Mouse (Mus musculus) MEL (cell line): ENCODE measurements around the gene AB124611. TPM values are rescaled to one million over a fixed set of nuclear protein-coding genes. Genes with fewer than 3 reads are reported as not detected.
"Not testable (repeated sequence)": the region's sequence is repeated elsewhere in the genome, so short reads cannot be mapped to it uniquely, and the experiment has no call there.

Source experiments
- DNase-seq: peaks from one replicate; pipeline ENCODE4 v3.0.0; 2011; ENCODE audit warnings: low read depth, low spot score
- H3K27ac ChIP-seq: 2 replicates; pipeline ENCODE4 v1.5.1; 2012; ENCODE audit warnings: low read depth, mild to moderate bottlenecking, control low read depth, low read length, moderate library complexity; ENCODE audit not compliant: control insufficient read depth
- H3K27me3 ChIP-seq, 2 experiments: fragments of 150-350 bp in 1 of 2; sonication (generic) in 1 of 2; 2 replicates each; pipeline ENCODE4 v1.6.1; 2012; ENCODE audit warnings: low read length in 2 of 2, mild to moderate bottlenecking in 2 of 2, improper control_type of control experiment in 1 of 2, moderate library complexity in 1 of 2; ENCODE audit not compliant: insufficient read depth in 2 of 2, control insufficient read depth in 1 of 2
- H3K36me3 ChIP-seq, 2 experiments: 2 replicates each; pipeline ENCODE4 v1.6.1; 2012 to 2014; ENCODE audit warnings: low read length in 2 of 2, improper control_type of control experiment in 1 of 2, inconsistent platforms in 1 of 2, mild to moderate bottlenecking in 1 of 2; ENCODE audit not compliant: insufficient read depth in 2 of 2, control insufficient read depth in 1 of 2
- H3K4me1 ChIP-seq, 2 experiments: fragments of 150-350 bp in 1 of 2; sonication (generic) in 1 of 2; 2 replicates each; pipeline ENCODE4 v1.6.1; 2012; ENCODE audit warnings: low read length in 2 of 2, improper control_type of control experiment in 1 of 2, mild to moderate bottlenecking in 1 of 2; ENCODE audit not compliant: insufficient read depth in 2 of 2, control insufficient read depth in 1 of 2
- H3K4me3 ChIP-seq, 2 experiments: fragments of 150-350 bp in 1 of 2; sonication (generic) in 1 of 2; 2 replicates each; pipeline ENCODE4 v1.5.1; 2012; ENCODE audit warnings: low read depth in 2 of 2, low read length in 2 of 2, mild to moderate bottlenecking in 2 of 2, moderate library complexity in 2 of 2, control low read depth in 1 of 2, improper control_type of control experiment in 1 of 2; ENCODE audit not compliant: control insufficient read depth in 1 of 2, insufficient read depth in 1 of 2
- H3K79me2 ChIP-seq: 2 replicates; pipeline ENCODE4 v1.6.1; 2012; ENCODE audit warnings: mild to moderate bottlenecking, low read length, moderate library complexity; ENCODE audit not compliant: control insufficient read depth, poor library complexity, insufficient read depth
- H3K9ac ChIP-seq: 2 replicates; pipeline ENCODE4 v1.6.1; 2012; ENCODE audit warnings: low read depth, mild to moderate bottlenecking, control low read depth, low read length, moderate library complexity; ENCODE audit not compliant: control insufficient read depth, poor library complexity, severe bottlenecking
- H3K9me3 ChIP-seq: fragments of 150-350 bp; sonication (generic); replicated peaks from 2 replicates; pipeline ENCODE4 v1.6.1; 2012; ENCODE audit warnings: mild to moderate bottlenecking, low read length, improper control_type of control experiment, moderate library complexity; ENCODE audit not compliant: insufficient read depth
- CHD1 ChIP-seq: IDR thresholded peaks from 2 replicates; pipeline ENCODE4 v1.6.1; 2012; ENCODE audit warnings: low read depth, mild to moderate bottlenecking, inconsistent platforms, low read length, improper control_type of control experiment
- CHD2 ChIP-seq: IDR thresholded peaks from 2 replicates; pipeline ENCODE4 v1.6.1; 2011; ENCODE audit warnings: low read length, improper control_type of control experiment
- CTCF ChIP-seq, 3 experiments: IDR thresholded peaks in 2 of 3; conservative IDR thresholded peaks in 1 of 3; 2 replicates each; pipeline ENCODE4 v1.5.1; 2011 to 2012; ENCODE audit warnings: low read length in 3 of 3, low read depth in 2 of 3, mild to moderate bottlenecking in 2 of 3, improper control_type of control experiment in 1 of 3, inconsistent platforms in 1 of 3, mixed read lengths in 1 of 3, moderate library complexity in 1 of 3; ENCODE audit not compliant: control insufficient read depth in 1 of 3, insufficient read depth in 1 of 3, poor library complexity in 1 of 3, severe bottlenecking in 1 of 3
- E2F4 ChIP-seq: IDR thresholded peaks from 2 replicates; pipeline ENCODE4 v1.6.1; 2011; ENCODE audit warnings: low read depth, low read length, improper control_type of control experiment, borderline replicate concordance
- ELF1 ChIP-seq: IDR thresholded peaks from 2 replicates; pipeline ENCODE4 v1.6.1; 2014; ENCODE audit warnings: low read depth, mild to moderate bottlenecking, inconsistent platforms, low read length, improper control_type of control experiment, moderate library complexity
- ETS1 ChIP-seq: IDR thresholded peaks from 2 replicates; pipeline ENCODE4 v1.6.1; 2012; ENCODE audit warnings: low read depth, mild to moderate bottlenecking, inconsistent platforms, low read length, improper control_type of control experiment, moderate library complexity
- GABPA ChIP-seq: IDR thresholded peaks from 2 replicates; pipeline ENCODE4 v1.6.1; 2012; ENCODE audit warnings: low read depth, mild to moderate bottlenecking, inconsistent platforms, low read length, improper control_type of control experiment, moderate library complexity
- HCFC1 ChIP-seq: IDR thresholded peaks from 2 replicates; pipeline ENCODE4 v1.6.1; 2012; ENCODE audit warnings: low read depth, mild to moderate bottlenecking, inconsistent platforms, low read length, improper control_type of control experiment, moderate library complexity
- KAT2A ChIP-seq: conservative IDR thresholded peaks from 2 replicates; pipeline ENCODE4 v1.6.1; 2012; ENCODE audit warnings: low read depth, low read length, improper control_type of control experiment, inconsistent platforms
- MAFK ChIP-seq: IDR thresholded peaks from 2 replicates; pipeline ENCODE4 v1.6.1; 2011; ENCODE audit warnings: low read depth, mild to moderate bottlenecking, low read length, improper control_type of control experiment, borderline replicate concordance
- MAX ChIP-seq: IDR thresholded peaks from 2 replicates; pipeline ENCODE4 v1.6.1; 2011; ENCODE audit warnings: low read length, improper control_type of control experiment
- MAZ ChIP-seq: IDR thresholded peaks from 2 replicates; pipeline ENCODE4 v1.6.1; 2012; ENCODE audit warnings: low read depth, mild to moderate bottlenecking, inconsistent platforms, low read length, improper control_type of control experiment
- MEF2A ChIP-seq: IDR thresholded peaks from 2 replicates; pipeline ENCODE4 v1.6.1; 2014; ENCODE audit warnings: low read depth, mild to moderate bottlenecking, inconsistent platforms, low read length, improper control_type of control experiment; ENCODE audit not compliant: poor library complexity, insufficient replicate concordance, severe bottlenecking; ENCODE audit errors: extremely low read depth
- MYB ChIP-seq: IDR thresholded peaks from 2 replicates; pipeline ENCODE4 v1.6.1; 2011; ENCODE audit warnings: mild to moderate bottlenecking, low read depth, low read length, improper control_type of control experiment
- MYC ChIP-seq: IDR thresholded peaks from 2 replicates; pipeline ENCODE4 v1.6.1; 2011; ENCODE audit warnings: low read depth, mild to moderate bottlenecking, low read length, improper control_type of control experiment, moderate library complexity
- NELFE ChIP-seq: IDR thresholded peaks from 2 replicates; pipeline ENCODE4 v1.6.1; 2011; ENCODE audit warnings: low read depth, low read length, improper control_type of control experiment
- POLR2A ChIP-seq, 2 experiments: IDR thresholded peaks; 2 replicates each; pipeline ENCODE4 v1.6.1; 2011 to 2012; ENCODE audit warnings: low read length in 2 of 2, mild to moderate bottlenecking in 2 of 2, control low read depth in 1 of 2, improper control_type of control experiment in 1 of 2, low read depth in 1 of 2, moderate library complexity in 1 of 2; ENCODE audit not compliant: control insufficient read depth in 1 of 2, insufficient read depth in 1 of 2, poor library complexity in 1 of 2
- POLR2AphosphoS2 ChIP-seq: IDR thresholded peaks from 2 replicates; pipeline ENCODE4 v1.6.1; 2011; ENCODE audit warnings: low read length, improper control_type of control experiment
- POLR2AphosphoS5 ChIP-seq: IDR thresholded peaks from 2 replicates; pipeline ENCODE4 v1.6.1; 2012; ENCODE audit warnings: low read depth, borderline replicate concordance, mild to moderate bottlenecking, inconsistent platforms, low read length, moderate library complexity, mixed read lengths
- RAD21 ChIP-seq: IDR thresholded peaks from 2 replicates; pipeline ENCODE4 v1.6.1; 2011; ENCODE audit warnings: mild to moderate bottlenecking, low read depth, low read length, improper control_type of control experiment
- SIN3A ChIP-seq: IDR thresholded peaks from 2 replicates; pipeline ENCODE4 v1.6.1; 2012; ENCODE audit warnings: low read length, improper control_type of control experiment, inconsistent platforms
- SMC3 ChIP-seq: IDR thresholded peaks from 2 replicates; pipeline ENCODE4 v1.6.1; 2011; ENCODE audit warnings: low read depth, low read length, improper control_type of control experiment
- TAL1 ChIP-seq: IDR thresholded peaks from 2 replicates; pipeline ENCODE4 v1.6.1; 2012; ENCODE audit warnings: mild to moderate bottlenecking, inconsistent platforms, low read length, moderate library complexity, mixed read lengths
- TCF12 ChIP-seq: IDR thresholded peaks from 2 replicates; pipeline ENCODE4 v1.6.1; 2014; ENCODE audit warnings: low read depth, mild to moderate bottlenecking, inconsistent platforms, low read length, improper control_type of control experiment, moderate library complexity
- UBTF ChIP-seq: IDR thresholded peaks from 2 replicates; pipeline ENCODE4 v1.6.1; 2012; ENCODE audit warnings: low read depth, mild to moderate bottlenecking, inconsistent platforms, low read length, improper control_type of control experiment, moderate library complexity, borderline replicate concordance; ENCODE audit not compliant: insufficient read depth
- USF2 ChIP-seq, 2 experiments: IDR thresholded peaks; 2 replicates each; pipeline ENCODE4 v1.6.1; 2011 to 2012; ENCODE audit warnings: improper control_type of control experiment in 2 of 2, low read length in 2 of 2, borderline replicate concordance in 1 of 2, inconsistent platforms in 1 of 2, low read depth in 1 of 2, mild to moderate bottlenecking in 1 of 2; ENCODE audit not compliant: insufficient read depth in 1 of 2
- ZC3H11A ChIP-seq: IDR thresholded peaks from 2 replicates; pipeline ENCODE4 v1.6.1; 2012; ENCODE audit warnings: low read depth, mild to moderate bottlenecking, inconsistent platforms, low read length, improper control_type of control experiment
- ZKSCAN1 ChIP-seq: IDR thresholded peaks from 2 replicates; pipeline ENCODE4 v1.6.1; 2012; ENCODE audit warnings: low read depth, mild to moderate bottlenecking, inconsistent platforms, low read length, improper control_type of control experiment, moderate library complexity
- ZMIZ1 ChIP-seq: IDR thresholded peaks from 2 replicates; pipeline ENCODE4 v1.6.1; 2012; ENCODE audit warnings: low read depth, mild to moderate bottlenecking, inconsistent platforms, low read length, improper control_type of control experiment, moderate library complexity
- polyA plus RNA-seq, 2 experiments: library from polyadenylated mRNA; stranded (reverse) in 1 of 2; unstranded in 1 of 2; fragments of >175 nt in 1 of 2; fragments of >200 nt in 1 of 2; gene quantifications; 2 replicates each; pipeline versions ENCODE4 v1.2.1 to v1.2.4; 2012; ENCODE audit warnings: low replicate concordance in 2 of 2, low read depth in 1 of 2; ENCODE audit not compliant: insufficient read length in 2 of 2, insufficient read depth in 1 of 2, missing spikeins in 1 of 2
- total RNA-seq: library from RNA; depleted of rRNA; stranded (reverse); fragments of 300-350 nt; gene quantifications from 2 replicates; pipeline ENCODE4 v1.2.3, GENCODE M21; 2012

AB124611 gene
- total and polyA plus RNA-seq, 3 experiments = 55.2 to 58.7 TPM; not detected in 1

GRCm38 (mm10) chr9:21542001-21542400 is 16.0 kb downstream of the AB124611 start:
- H3K9ac ChIP-seq, DNase-seq, H3K9me3 ChIP-seq, H3K4me3 ChIP-seq, H3K27me3 ChIP-seq, H3K79me2 ChIP-seq, H3K27ac ChIP-seq: not testable (repeated sequence)
- peaks cover 5 to 20% of the 10 kb centered on the region in 2 experiments for H3K4me1 ChIP-seq
- H3K36me3 ChIP-seq = peaks cover 0 to 12% of the 10 kb centered on the region in 2 experiments; a peak in 2 of 4 replicates
- 0 out of 2 replicates have a peak, but pooled peaks have one; percentile 61 for TF ChIP-seq POLR2AphosphoS5
- TF ChIP-seq ZKSCAN1 = peak; percentile 62; the same call in 1 of the 2 replicates

- Histone ChIP-seq H3K79me2 (peaks cover 35% of the 10 kb centered on the region), H3K27me3 (no peaks in the 10 kb centered on the region), H3K9me3 (no peaks in the 10 kb centered on the region), H3K27ac (peak overlapping the region; percentile 34), H3K36me3 (peaks cover 12 to 20% of the 10 kb centered on the region in 2 experiments), H3K4me1 (peaks cover 15 to 18% of the 10 kb centered on the region in 2 experiments), H3K4me3 (peak overlapping the region; percentile 67 to 95), H3K9ac (peak overlapping the region; percentile 55)
- DNase-seq = no peak
- TF ChIP-seq CHD2 (peak; percentile 47; the same call in 1 of the 2 replicates), MEF2A (peak; percentile 68; the same call in 1 of the 2 replicates), NELFE (peak; percentile 69), CHD1 (0 out of 2 replicates have a peak, but pooled peaks have one; percentile 32), ZKSCAN1 (peak; percentile 55; the same call in 1 of the 2 replicates), HCFC1 (peak; percentile 77), KAT2A (no peak), TCF12 (peak; percentile 40; the same call in 1 of the 2 replicates), ETS1 (peak; percentile 65), TAL1 (no peak), ELF1 (peak; percentile 33; the same call in 1 of the 2 replicates), POLR2A (IDR thresholded peaks at IDR 0.05; ENCODE audit: control insufficient read depth in 1 of 2, insufficient read depth in 1 of 2, low read depth in 1 of 2, low read length in 2 of 2, poor library complexity in 1 of 2) (peak; percentile 26 to 61; a peak in 2 of 4 replicates), POLR2AphosphoS2 (no peak), MAZ (no peak), UBTF (no peak), POLR2AphosphoS5 (no peak), MYB (no peak), RAD21 (no peak), GABPA (peak; percentile 44; the same call in 1 of the 2 replicates), MAX (0 out of 2 replicates have a peak, but pooled peaks have one; percentile 49), SIN3A (no peak; the same call in 1 of the 2 replicates), ZC3H11A (0 out of 2 replicates have a peak, but pooled peaks have one; percentile 11), E2F4 (no peak), MYC (no peak; the same call in 1 of the 2 replicates), CTCF (IDR thresholded peaks at IDR 0.05 in 2 of 3, conservative IDR thresholded peaks at IDR 0.05 in 1 of 3; ENCODE audit: control insufficient read depth in 1 of 3, insufficient read depth in 1 of 3, low read depth in 2 of 3, low read length in 3 of 3, poor library complexity in 1 of 3, severe bottlenecking in 1 of 3) (no peak; a peak in 1 of 6 replicates), USF2 (IDR thresholded peaks at IDR 0.05; ENCODE audit: borderline replicate concordance in 1 of 2, insufficient read depth in 1 of 2, low read depth in 1 of 2, low read length in 2 of 2) (no peak), ZMIZ1 (peak; percentile 89), MAFK (no peak; the same call in 1 of the 2 replicates), SMC3 (0 out of 2 replicates have a peak, but pooled peaks have one; percentile 4)
Measured at GRCm38 (mm10) chr9:21545351-21545915, 19.5 kb downstream of the AB124611 start.
